Mouse (Mus musculus): ENCODE results near the gene Rrp1b.
A peak's percentile ranks its signal among the peaks of the same experiment; 100 is the strongest.

Rrp1b gene

GRCm38 (mm10) chr17:32035609-32036508 lies at the start of gene Rrp1b, which contains the start of gene Hsf2bp:
Gene Rrp1b (plus strand): TSS chr17:32036100.
Gene Hsf2bp (minus strand): TSS chr17:32036349.
- peak; percentile 75 for DNase-seq (ENCODE audit: low read depth, low spot score)

DNA sequence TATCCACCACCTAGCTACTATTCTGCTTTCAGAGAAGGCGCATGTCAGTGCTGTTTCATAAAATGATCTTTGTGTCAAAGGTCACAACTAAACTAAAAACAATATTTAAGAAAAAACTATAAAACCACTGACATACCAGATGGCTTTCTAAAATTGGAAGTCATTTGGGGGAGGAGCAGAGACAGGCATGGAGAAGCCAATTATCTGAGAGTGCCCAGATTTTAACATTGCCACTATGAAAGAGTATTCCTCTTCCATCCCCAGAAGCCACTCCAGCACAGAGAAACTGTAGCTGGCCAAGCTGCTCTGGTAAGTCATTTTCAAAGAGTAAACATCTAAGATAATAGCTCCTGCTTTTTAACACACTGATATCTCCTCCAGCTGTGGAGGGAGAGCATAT lies 49.0 kb upstream of the Rrp1b start:
- DNase-seq (ENCODE audit: low read depth, low spot score): no peak

- DNase-seq (ENCODE audit: low read depth, low spot score): no peak
Measured at GRCm38 (mm10) chr17:31989035-31989434, 46.9 kb upstream of the Rrp1b start.

GRCm38 (mm10) chr17:31992004-31992403 lies 43.9 kb upstream of the Rrp1b start:
- DNase-seq (ENCODE audit: low read depth, low spot score): no peak

DNA sequence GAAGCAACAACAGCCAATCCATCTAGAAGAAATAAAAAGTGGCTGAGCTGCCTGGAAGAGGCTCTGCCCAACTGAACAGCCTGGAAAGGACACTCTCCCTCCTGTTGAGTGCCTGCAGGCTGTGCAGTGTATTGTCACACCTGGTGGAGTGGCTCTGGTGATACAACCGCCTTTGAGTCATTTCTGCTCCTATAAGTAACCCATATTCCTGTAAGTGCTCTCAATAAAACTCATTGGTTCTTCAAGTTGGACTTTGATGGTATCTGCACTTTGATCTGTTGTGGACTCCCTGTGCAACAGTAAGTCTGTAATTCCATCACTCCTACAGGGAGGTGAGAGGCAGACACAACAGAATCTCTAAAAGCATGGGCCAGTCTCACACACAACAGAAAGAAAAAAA lies 42.5 kb upstream of the Rrp1b start:
- DNase-seq (ENCODE audit: low read depth, low spot score): no peak

DNA sequence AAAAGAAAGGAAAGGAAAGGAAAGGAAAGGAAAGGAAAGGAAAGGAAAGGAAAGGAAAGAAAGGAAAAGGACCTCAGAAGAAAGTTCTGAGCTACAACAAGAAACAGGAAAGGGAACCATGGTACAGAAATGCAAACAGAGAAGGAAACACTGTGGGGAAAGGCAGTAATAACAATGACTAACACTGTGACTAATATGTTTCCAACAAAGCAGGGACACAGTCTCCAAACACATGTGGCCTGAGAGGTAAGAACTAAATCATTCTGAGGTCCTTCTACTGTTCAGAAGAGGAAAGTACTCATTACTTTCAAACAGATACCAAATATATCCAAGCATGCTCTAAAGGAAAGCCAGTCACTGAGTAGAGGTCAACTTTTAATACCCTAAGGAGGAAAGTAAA lies 41.8 kb upstream of the Rrp1b start:
- no peak for DNase-seq (ENCODE audit: low read depth, low spot score)

GRCm38 (mm10) chr17:31995784-31996183 lies 40.1 kb upstream of the Rrp1b start:
- DNase-seq (ENCODE audit: low read depth, low spot score): no peak

- DNase-seq (ENCODE audit: low read depth, low spot score): no peak
Measured at GRCm38 (mm10) chr17:31996331-31996730, 39.6 kb upstream of the Rrp1b start.

DNA sequence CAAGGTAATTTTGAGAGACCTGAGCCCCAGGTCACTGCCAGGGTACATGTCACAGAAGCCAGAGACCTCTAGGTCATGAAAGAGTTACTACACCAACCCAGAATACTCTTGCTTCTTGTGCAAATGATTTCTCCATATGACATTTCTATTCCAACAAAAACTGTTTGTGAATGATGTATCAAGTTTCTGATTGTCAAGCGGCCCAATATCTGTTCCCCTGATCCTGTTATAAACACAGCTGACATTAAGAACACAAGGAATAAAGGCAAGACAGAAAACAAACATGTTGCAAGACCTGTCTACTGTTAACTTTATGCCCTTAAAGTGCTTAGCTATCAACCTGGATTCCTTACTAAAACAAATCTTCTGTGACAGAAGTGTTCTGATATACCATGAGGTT lies 37.5 kb upstream of the Rrp1b start:
- DNase-seq (ENCODE audit: low read depth, low spot score): no peak

- DNase-seq (ENCODE audit: low read depth, low spot score): no peak
Measured at GRCm38 (mm10) chr17:32003251-32003650, 32.6 kb upstream of the Rrp1b start.

GRCm38 (mm10) chr17:32006800-32007199 lies 29.1 kb upstream of the Rrp1b start:
- DNase-seq (ENCODE audit: low read depth, low spot score): no peak

DNA sequence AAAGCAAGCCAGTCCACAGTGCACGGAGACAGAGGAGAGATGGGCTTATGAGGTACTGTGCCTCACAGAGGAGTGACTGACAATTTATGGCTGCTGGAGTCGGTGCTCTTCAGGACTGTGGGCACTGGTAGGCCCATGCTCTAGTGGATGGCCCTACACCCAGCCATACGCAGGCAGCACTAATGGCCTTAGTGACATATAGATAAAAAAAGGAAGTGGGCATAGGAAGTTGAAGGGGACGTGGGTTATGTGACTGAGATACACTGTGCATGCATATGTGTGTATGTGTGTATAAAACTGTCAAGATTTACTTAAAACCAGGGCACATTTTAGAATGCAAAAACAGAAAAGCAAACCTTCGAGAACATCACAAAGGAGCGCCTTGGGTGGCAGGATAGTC lies 24.2 kb upstream of the Rrp1b start:
- DNase-seq (ENCODE audit: low read depth, low spot score): no peak

DNA sequence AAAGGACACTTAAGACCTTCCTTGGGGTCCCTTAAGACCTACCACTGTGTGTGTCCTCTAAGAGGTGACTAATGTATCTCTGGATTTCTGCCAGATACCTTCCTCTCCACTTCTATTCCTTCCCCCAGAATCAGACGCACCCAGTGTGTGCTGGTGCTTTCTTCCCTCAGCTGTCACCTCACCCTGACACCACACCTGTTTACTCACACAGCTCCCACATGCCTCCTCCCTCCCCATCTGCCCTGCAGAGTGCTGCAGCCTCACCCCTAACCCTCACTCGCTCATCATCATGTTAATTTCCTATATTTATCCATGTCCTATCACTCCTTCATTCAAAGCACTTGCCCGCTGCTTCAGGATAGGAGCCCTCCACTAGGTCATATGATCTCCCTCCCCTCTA lies 23.6 kb upstream of the Rrp1b start:
- no peak for DNase-seq (ENCODE audit: low read depth, low spot score)

DNA sequence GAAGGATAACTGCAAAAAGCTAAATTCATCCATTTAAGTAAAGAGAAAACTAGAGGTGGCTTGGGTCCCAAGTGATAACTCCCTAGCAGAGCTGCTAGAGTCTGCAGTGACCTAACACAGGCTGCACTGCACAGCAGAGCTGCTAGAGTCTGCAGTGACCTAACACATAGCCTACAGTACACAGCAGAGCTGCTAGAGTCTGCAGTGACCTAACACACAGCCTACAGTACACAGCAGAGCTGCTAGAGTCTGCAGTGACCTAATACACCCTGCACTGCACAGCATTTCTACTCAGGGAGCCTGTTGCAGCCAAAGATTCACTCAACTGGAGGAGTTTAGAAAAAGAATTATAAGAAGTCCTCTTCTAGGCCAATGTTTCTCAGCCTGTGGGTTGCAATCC lies 22.2 kb upstream of the Rrp1b start:
- no peak for DNase-seq (ENCODE audit: low read depth, low spot score)

DNA sequence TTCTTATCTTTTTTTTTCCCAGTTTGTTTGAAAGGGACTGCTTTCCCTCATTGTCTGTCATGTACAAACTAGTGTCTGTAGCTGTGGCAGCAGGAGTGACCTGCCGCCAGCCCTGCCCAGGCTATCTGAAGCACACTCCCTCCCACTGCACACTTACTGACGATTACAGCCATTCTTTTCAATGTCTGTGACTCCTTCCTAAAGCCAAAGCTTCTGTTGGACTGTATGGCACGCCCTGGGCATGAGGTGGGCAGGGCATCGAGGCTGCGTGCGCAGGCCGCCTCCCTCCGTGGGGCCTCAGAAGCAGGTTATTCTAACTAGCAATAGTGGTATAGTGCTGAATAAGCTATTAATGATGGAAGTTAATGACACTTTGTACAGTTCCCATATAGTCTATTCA lies 19.4 kb upstream of the Rrp1b start:
- no peak for DNase-seq (ENCODE audit: low read depth, low spot score)

DNA sequence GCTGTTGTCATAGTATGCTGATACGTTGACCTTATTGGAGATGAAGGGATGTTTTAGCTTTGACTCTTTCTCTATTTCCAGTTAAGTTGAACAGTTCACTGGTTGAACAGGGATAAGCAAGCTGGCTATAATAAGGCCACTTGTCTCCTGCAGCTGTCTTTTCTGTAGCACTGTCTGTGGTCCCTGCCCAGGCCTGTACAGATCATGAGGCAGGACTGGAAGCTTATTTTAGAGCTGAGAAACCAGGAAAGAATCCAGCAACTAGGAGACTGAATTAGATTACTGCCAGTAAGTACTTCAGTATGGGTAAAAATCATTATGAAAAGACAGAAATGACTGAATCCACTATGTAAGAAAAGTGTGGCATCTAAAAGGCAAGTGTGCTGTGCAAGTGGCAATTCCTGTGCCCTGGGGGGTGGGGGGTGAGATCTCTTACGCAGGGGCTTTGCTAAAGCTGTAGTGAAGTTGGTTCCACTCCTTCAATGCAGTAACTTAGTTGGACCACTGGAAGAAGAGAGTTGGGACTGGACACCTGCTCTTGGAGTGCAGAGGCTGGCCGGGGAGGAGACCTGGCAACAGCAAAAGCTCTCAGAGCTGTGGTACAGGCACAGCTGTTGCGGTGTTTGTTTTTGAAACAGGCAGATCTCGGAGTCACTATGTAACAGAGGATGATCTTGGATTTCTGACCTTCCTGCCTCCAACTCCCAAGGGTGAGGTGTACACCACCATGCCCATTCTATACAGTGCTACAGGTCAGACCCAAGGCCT lies 17.6 kb upstream of the Rrp1b start:
- no peak for DNase-seq (ENCODE audit: low read depth, low spot score)

DNA sequence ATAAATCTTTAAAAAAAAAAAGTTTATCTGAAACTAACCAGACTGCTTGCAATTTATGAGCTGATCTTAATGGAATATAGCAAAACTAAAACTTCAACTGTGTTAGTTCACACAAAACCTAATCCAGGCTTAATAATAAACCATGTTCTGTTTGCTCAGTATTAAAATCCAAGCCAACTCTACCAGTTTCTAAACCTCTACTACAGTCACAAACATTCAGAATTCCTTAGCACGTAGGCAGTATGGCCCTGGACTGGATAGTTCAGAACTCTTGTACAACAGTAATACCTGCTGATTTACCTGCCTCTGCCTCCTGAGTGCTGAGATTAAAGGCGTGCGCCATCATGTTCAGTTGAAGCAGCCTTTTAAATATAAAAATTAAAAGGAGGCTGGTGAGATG lies 13.9 kb upstream of the Rrp1b start:
- no peak for DNase-seq (ENCODE audit: low read depth, low spot score)

- no peak for DNase-seq (ENCODE audit: low read depth, low spot score)
Measured at GRCm38 (mm10) chr17:32022551-32022950, 13.3 kb upstream of the Rrp1b start.

GRCm38 (mm10) chr17:32023088-32023487 lies 12.8 kb upstream of the Rrp1b start:
- no peak for DNase-seq (ENCODE audit: low read depth, low spot score)

DNA sequence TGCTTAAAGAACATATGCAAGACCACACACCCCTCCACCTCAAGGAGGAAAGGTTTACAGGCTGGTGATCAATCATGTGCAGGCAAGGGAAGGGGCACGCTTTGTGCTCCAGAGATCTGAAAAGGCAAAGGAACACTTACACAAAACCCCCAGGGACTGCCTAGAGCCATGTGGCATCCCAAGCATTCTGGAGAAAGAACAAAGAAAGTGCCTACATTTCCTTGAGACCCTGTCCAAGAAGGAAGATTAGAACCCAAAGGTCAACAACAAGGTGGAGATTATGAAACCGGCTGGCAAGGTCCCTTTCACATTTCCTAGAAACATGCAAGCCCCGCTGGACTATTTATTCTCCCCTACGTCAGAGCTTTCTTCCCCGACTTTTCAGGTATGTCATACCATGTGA lies 11.2 kb upstream of the Rrp1b start:
- no peak for DNase-seq (ENCODE audit: low read depth, low spot score)

DNA sequence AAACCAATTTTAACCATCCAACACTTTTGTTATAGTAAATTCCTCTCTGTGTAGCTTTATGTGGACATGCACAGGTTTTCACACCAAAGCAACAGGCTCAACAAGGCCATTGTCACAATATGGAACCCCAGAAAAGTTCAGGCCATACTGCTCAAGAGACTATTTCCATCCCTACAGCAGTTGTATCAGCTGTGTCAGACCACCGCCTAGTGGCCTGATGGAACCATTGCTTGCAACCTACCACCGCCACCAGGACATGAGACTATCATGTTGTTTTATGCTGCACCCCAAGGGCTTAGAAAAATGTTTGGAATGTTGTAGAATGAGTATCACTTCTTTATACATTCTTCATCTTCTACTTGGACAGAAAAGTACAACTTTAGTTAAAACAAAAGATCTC lies 10.5 kb upstream of the Rrp1b start:
- no peak for DNase-seq (ENCODE audit: low read depth, low spot score)

GRCm38 (mm10) chr17:32027666-32028065 lies 8.2 kb upstream of the Rrp1b start:
- no peak for DNase-seq (ENCODE audit: low read depth, low spot score)

GRCm38 (mm10) chr17:32028301-32028700 lies 7.6 kb upstream of the Rrp1b start:
- no peak for DNase-seq (ENCODE audit: low read depth, low spot score)
